Comparison of ENCODE assay signal across 9 mouse cellular contexts in genomic region chr17:33719736-33720378, GRCm38 (mm10).
"Had no signal": no experiment of that assay in that cellular context is flagged by ENCODE, and none has a peak within 500 bp of the region (broad histone marks: within the 10 kb centered on the region; RNA-seq: fewer than 3 reads in every experiment).

No protein-coding gene starts in this region.

- ATAC-seq: lung, postnatal 0 days had no signal

- DNase-seq: kidney, adult 11 months; kidney, adult 8-10 months; kidney, postnatal 10 days; kidney, postnatal 4 days; lung, embryonic 14.5 days; right cerebral cortex, postnatal 14 days; thymus, adult 18-20 months; thymus, postnatal 36 days had no signal
